Mouse (Mus musculus) limb, embryonic 15.5 days (tissue): Measurements from ENCODE around the gene Mcur1. TPM values are rescaled to one million over a fixed set of nuclear protein-coding genes. Genes with fewer than 3 reads are reported as not detected.
A peak's percentile ranks its signal among the peaks of the same experiment; 100 is the strongest.

Source experiments
- ATAC-seq: fragments of 200-750 bp; cut with Nextera tagmentation; 2 replicates; pipeline ENCODE4 v1.8.0; 2017; ENCODE audit warnings: low read depth, moderate TSS enrichment; ENCODE audit not compliant: insufficient number of reproducible peaks, low FRiP score, low TSS enrichment
- H3K27ac ChIP-seq: fragments of 300-500 bp; sonication (generic); 2 replicates; pipeline ENCODE4 v1.5.1; 2015; ENCODE audit warnings: moderate library complexity, mild to moderate bottlenecking, inconsistent platforms
- H3K27me3 ChIP-seq: fragments of 300-500 bp; sonication (generic); 2 replicates; pipeline ENCODE4 v1.6.1; 2015; ENCODE audit warnings: inconsistent platforms
- H3K36me3 ChIP-seq: fragments of 300-500 bp; sonication (generic); 2 replicates; pipeline ENCODE4 v1.6.1; 2015; ENCODE audit warnings: inconsistent platforms
- H3K4me1 ChIP-seq: fragments of 300-500 bp; sonication (generic); 2 replicates; pipeline ENCODE4 v1.6.1; 2015; ENCODE audit warnings: inconsistent platforms
- H3K4me2 ChIP-seq: fragments of 300-500 bp; sonication (generic); 2 replicates; pipeline ENCODE4 v1.6.1; 2015; ENCODE audit warnings: mild to moderate bottlenecking, inconsistent platforms
- H3K4me3 ChIP-seq: fragments of 300-500 bp; sonication (generic); 2 replicates; pipeline ENCODE4 v1.5.1; 2015; ENCODE audit warnings: mild to moderate bottlenecking, inconsistent platforms
- H3K9ac ChIP-seq: fragments of 300-500 bp; sonication (generic); 2 replicates; pipeline ENCODE4 v1.6.1; 2015; ENCODE audit warnings: inconsistent platforms
- H3K9me3 ChIP-seq: fragments of 300-500 bp; sonication (generic); 2 replicates; pipeline ENCODE4 v1.6.1; 2016; ENCODE audit warnings: inconsistent platforms
- WGBS: fragments of 180-500 bp; shearing (Covaris S2); methylation state at CpG from one replicate; pipeline ENCODE4 v1.1.7; 2015; 5-methylcytosine and 5-hydroxymethylcytosine counted together
- polyA plus RNA-seq: library from polyadenylated mRNA; unstranded; fragments of >200 nt; fragmentation: Nextera tagmentation; extraction: Ambion mirVana; gene quantifications from 2 replicates; pipeline ENCODE4 v1.2.1, GENCODE M21; 2015

Mcur1 gene
- polyA plus RNA-seq, 1 experiment from 2014 or later: 15.4 TPM

DNA sequence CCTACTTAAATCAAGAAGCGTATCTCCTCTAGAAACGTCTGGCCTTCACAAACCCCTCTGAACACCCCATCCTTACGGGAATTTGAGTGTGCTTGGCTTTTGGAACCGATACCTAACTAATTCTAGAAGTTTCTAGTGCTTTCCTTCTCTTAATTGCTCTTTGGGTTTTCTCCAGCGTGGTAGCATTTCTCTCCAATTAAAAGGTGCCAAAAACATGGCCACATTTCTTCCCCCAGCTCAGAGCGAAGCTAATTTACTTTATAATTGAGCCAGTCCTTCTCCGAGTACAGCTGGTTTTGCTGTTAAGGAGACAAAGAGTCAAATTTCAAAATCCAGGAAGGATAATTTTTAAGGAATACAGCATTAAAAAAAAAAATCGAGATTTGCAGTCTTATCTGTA, 23.5 kb upstream of the Mcur1 start:
- 35% methylated on average over 8 of the region's 8 CpGs for WGBS
- H3K9me3 ChIP-seq: no peaks in the 10 kb centered on the region
- H3K4me2 ChIP-seq: no peak overlapping the region

GRCm38 (mm10) chr13:43582961-43583360, 23.0 kb upstream of the Mcur1 start:
- H3K36me3 ChIP-seq: no peaks in the 10 kb centered on the region
- WGBS: 40% methylated on average over 16 of the region's 16 CpGs
- H3K9me3 ChIP-seq: no peaks in the 10 kb centered on the region
- no peak overlapping the region for H3K27ac ChIP-seq
- H3K9ac ChIP-seq: no peak overlapping the region
- no peak overlapping the region for H3K4me3 ChIP-seq
- no peaks in the 10 kb centered on the region for H3K27me3 ChIP-seq
- ATAC-seq: no peak
- peaks cover 18% of the 10 kb centered on the region for H3K4me1 ChIP-seq
- no peak overlapping the region for H3K4me2 ChIP-seq

More for the DNA sequence above, 23.5 kb upstream of the Mcur1 start:
- peaks cover 23% of the 10 kb centered on the region for H3K4me1 ChIP-seq
- H3K36me3 ChIP-seq: no peaks in the 10 kb centered on the region
- no peak for ATAC-seq
- no peak overlapping the region for H3K27ac ChIP-seq
- no peak overlapping the region for H3K9ac ChIP-seq
- H3K4me3 ChIP-seq: no peak overlapping the region
- no peaks in the 10 kb centered on the region for H3K27me3 ChIP-seq

DNA sequence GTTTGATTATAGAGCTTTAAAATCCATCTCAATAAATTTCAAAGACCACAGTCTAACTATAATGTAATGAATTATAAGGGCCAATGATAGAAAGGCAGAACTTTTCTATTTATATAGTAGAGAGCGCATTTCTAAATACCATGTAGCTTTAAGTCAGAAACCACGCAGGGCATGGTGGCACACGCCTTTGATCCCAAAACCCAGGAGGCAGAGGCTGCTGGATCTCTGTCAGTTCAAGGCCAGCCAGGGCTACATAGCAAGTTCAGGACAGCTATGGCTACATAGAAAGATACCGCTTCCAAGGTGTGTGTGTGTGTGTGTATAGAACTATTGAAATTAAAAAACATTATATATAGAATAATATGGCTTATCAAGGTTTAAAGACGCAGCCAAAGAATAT, 20.7 kb upstream of the Mcur1 start:
- no peaks in the 10 kb centered on the region for H3K36me3 ChIP-seq
- H3K4me3 ChIP-seq: no peak overlapping the region
- H3K4me1 ChIP-seq: peaks cover 15% of the 10 kb centered on the region
- no peak for ATAC-seq
- WGBS: 82% methylated on average over 5 of the region's 5 CpGs
- H3K9me3 ChIP-seq: no peaks in the 10 kb centered on the region
- H3K9ac ChIP-seq: no peak overlapping the region
- no peaks in the 10 kb centered on the region for H3K27me3 ChIP-seq
- H3K27ac ChIP-seq: no peak overlapping the region
- no peak overlapping the region for H3K4me2 ChIP-seq

- Histone ChIP-seq H3K4me2 (peak overlapping the region; percentile 25; the same call in 1 of the 2 replicates), H3K4me1 (peaks cover 15% of the 10 kb centered on the region)
- 21% methylated on average over 18 of the region's 18 CpGs for WGBS
Measured at GRCm38 (mm10) chr13:43579740-43580139, 19.7 kb upstream of the Mcur1 start.

DNA sequence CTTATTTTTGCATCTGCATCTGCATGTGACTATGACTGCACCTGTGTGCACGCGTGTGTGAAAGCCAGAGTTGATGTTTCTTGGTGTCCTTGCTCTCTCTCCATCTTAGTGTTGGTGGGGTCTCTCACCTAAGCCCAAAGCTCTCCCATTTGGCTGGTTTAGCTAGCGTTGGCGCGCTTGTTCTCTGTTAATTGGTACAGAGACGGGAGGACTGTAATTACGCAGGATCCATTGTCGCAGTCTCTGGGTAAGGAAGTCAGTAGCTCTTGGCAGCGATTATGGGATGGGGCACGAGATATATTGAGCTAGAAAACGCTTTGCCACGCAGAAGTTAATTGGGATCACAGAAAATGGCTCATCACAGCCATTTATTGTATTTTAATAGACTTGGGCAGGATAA, 17.8 kb upstream of the Mcur1 start:
- Histone ChIP-seq H3K4me1 (peaks cover 10% of the 10 kb centered on the region), H3K36me3 (no peaks in the 10 kb centered on the region), H3K27me3 (no peaks in the 10 kb centered on the region), H3K9me3 (no peaks in the 10 kb centered on the region), H3K4me3 (no peak overlapping the region), H3K4me2 (no peak overlapping the region), H3K27ac (no peak overlapping the region), H3K9ac (no peak overlapping the region)
- 88% methylated on average over 12 of the region's 12 CpGs for WGBS
- ATAC-seq: no peak

More at GRCm38 (mm10) chr13:43579740-43580139, 19.7 kb upstream of the Mcur1 start:
- H3K27me3 ChIP-seq: no peaks in the 10 kb centered on the region
- ATAC-seq: no peak
- H3K36me3 ChIP-seq: no peaks in the 10 kb centered on the region
- H3K4me3 ChIP-seq: no peak overlapping the region
- H3K9me3 ChIP-seq: no peaks in the 10 kb centered on the region
- no peak overlapping the region for H3K27ac ChIP-seq
- H3K9ac ChIP-seq: no peak overlapping the region

- ATAC-seq: no peak
- H3K27me3 ChIP-seq: no peaks in the 10 kb centered on the region
- 66% methylated on average over 5 of the region's 5 CpGs for WGBS
- no peak overlapping the region for H3K4me2 ChIP-seq
- H3K9me3 ChIP-seq: no peaks in the 10 kb centered on the region
- H3K4me1 ChIP-seq: peaks cover 10% of the 10 kb centered on the region
- H3K9ac ChIP-seq: no peak overlapping the region
- H3K36me3 ChIP-seq: no peaks in the 10 kb centered on the region
- H3K27ac ChIP-seq: no peak overlapping the region
- H3K4me3 ChIP-seq: no peak overlapping the region
Measured at GRCm38 (mm10) chr13:43577254-43577653, 17.3 kb upstream of the Mcur1 start.

DNA sequence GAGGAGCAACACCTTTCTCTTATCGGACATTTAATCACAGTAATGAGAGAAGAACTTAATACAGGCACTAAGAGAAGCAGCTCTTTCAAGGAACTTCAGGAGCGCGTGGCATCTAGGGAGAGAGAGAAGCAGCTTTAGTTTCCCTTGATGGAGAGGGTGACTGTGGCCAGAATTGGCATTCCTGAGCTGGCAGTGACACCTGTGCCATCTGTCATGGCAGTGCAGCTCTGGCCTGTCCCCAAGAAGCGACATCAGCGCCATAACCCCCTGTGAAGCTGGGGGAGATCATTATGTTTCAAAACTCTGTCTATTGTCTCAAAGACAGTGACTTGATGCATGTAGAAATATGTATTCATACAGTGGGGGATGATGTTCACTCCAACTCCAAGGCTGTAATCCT, 15.4 kb upstream of the Mcur1 start:
- 89% methylated on average over 5 of the region's 5 CpGs for WGBS
- Histone ChIP-seq H3K4me3 (no peak overlapping the region), H3K27ac (no peak overlapping the region)

GRCm38 (mm10) chr13:43573979-43574378, 14.0 kb upstream of the Mcur1 start:
- H3K27me3 ChIP-seq: no peaks in the 10 kb centered on the region
- no peaks in the 10 kb centered on the region for H3K9me3 ChIP-seq
- no peak for ATAC-seq
- 74% methylated on average over 2 of the region's 2 CpGs for WGBS
- no peak overlapping the region for H3K9ac ChIP-seq
- no peak overlapping the region for H3K4me2 ChIP-seq
- H3K36me3 ChIP-seq: no peaks in the 10 kb centered on the region
- no peak overlapping the region for H3K27ac ChIP-seq
- no peak overlapping the region for H3K4me3 ChIP-seq
- H3K4me1 ChIP-seq: no peaks in the 10 kb centered on the region

More for the DNA sequence above, 15.4 kb upstream of the Mcur1 start:
- Histone ChIP-seq H3K27me3 (no peaks in the 10 kb centered on the region), H3K36me3 (no peaks in the 10 kb centered on the region), H3K9ac (no peak overlapping the region), H3K9me3 (no peaks in the 10 kb centered on the region), H3K4me2 (no peak overlapping the region), H3K4me1 (peaks cover 10% of the 10 kb centered on the region)
- ATAC-seq: no peak

- no peak overlapping the region for H3K27ac ChIP-seq
Measured at GRCm38 (mm10) chr13:43567141-43567891, 7.3 kb upstream of the Mcur1 start.

DNA sequence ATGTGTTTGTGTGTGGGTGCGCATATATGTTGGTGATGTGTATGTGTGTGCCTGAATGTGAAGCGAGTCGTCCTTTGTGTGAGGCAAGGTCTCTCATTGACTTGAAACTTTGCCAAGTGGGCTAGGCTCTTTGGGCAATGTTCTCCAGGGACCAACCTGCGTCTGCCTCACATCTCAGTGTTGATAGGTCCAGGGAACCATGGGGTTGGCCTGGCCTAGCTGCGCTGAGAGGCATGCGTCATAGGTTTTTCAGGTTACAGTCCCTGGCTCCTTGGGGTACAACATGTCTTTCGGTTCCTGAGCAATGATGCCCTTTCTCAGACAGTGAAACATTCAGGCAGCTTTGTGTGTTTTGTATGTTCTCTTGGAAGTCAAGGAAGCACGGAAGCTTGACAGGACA, 6.2 kb upstream of the Mcur1 start:
- WGBS: 90% methylated on average over 8 of the region's 8 CpGs
- no peak overlapping the region for H3K9ac ChIP-seq
- H3K27ac ChIP-seq: no peak overlapping the region
- H3K36me3 ChIP-seq: no peaks in the 10 kb centered on the region
- no peak overlapping the region for H3K4me2 ChIP-seq
- no peaks in the 10 kb centered on the region for H3K9me3 ChIP-seq
- no peaks in the 10 kb centered on the region for H3K27me3 ChIP-seq
- no peak for ATAC-seq
- H3K4me1 ChIP-seq: peaks cover 10% of the 10 kb centered on the region; the same call in 1 of the 2 replicates
- H3K4me3 ChIP-seq: no peak overlapping the region

More at GRCm38 (mm10) chr13:43567141-43567891, 7.3 kb upstream of the Mcur1 start:
- Histone ChIP-seq H3K36me3 (no peaks in the 10 kb centered on the region), H3K9ac (no peak overlapping the region), H3K4me3 (no peak overlapping the region), H3K4me2 (no peak overlapping the region), H3K4me1 (peaks cover 9% of the 10 kb centered on the region; the same call in 1 of the 2 replicates), H3K27me3 (no peaks in the 10 kb centered on the region), H3K9me3 (no peaks in the 10 kb centered on the region)
- WGBS: 59% methylated on average over 24 of the region's 25 CpGs
- ATAC-seq: no peak

DNA sequence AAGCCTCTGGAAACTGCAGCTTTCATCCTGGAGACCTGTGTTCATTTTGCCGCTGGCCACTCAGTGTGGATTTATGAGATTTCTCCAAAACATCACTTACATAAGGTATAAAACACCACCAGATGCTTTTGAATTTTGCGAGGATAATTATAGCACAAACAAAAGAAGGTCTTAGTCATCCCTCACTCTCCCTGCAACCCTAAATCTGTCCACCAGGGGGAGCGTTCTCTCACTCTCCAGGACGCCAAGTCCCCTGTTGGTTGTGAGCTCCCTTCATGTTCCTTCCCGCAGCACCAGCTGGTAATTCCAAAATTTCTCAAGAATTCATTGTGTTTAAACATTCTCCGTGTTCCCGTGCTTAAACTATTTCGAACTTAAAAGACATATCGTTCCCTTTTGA, 5.4 kb upstream of the Mcur1 start:
- Histone ChIP-seq H3K27ac (no peak overlapping the region), H3K9me3 (no peaks in the 10 kb centered on the region), H3K4me3 (no peak overlapping the region), H3K9ac (no peak overlapping the region), H3K36me3 (no peaks in the 10 kb centered on the region), H3K27me3 (no peaks in the 10 kb centered on the region), H3K4me1 (peaks cover 12% of the 10 kb centered on the region; the same call in 1 of the 2 replicates), H3K4me2 (no peak overlapping the region)
- ATAC-seq: no peak
- 9% methylated on average over 9 of the region's 9 CpGs for WGBS

DNA sequence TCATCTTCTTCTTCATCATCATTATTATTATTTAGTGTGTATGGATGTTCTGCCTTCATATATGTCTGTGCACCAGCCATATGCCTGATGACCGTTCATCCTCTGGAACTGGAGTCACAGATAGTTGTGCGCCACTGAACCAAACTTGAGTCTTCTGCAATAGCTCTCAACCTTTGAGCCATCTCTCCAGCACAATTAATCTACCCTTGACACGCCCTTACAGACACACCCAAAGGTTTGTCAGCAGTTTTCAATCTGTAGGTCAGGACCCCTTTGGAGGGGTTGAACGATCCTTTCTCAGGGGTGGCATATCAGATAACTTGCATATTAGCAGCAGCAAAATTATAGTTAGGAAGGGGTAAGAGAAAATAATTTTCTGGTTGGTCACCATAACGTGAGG, 4.7 kb upstream of the Mcur1 start:
- Histone ChIP-seq H3K9me3 (no peaks in the 10 kb centered on the region), H3K36me3 (no peaks in the 10 kb centered on the region), H3K27ac (no peak overlapping the region), H3K9ac (no peak overlapping the region), H3K27me3 (no peaks in the 10 kb centered on the region), H3K4me3 (no peak overlapping the region), H3K4me2 (no peak overlapping the region), H3K4me1 (peaks cover 12% of the 10 kb centered on the region; the same call in 1 of the 2 replicates)
- 81% methylated on average over 5 of the region's 5 CpGs for WGBS
- no peak for ATAC-seq
